Mouse (Mus musculus): Measurements from ENCODE around the gene Ccdc60.
"Not testable (repeated sequence)": the region's sequence is repeated elsewhere in the genome, so short reads cannot be mapped to it uniquely, and the experiment has no call there.

Ccdc60 gene

DNA sequence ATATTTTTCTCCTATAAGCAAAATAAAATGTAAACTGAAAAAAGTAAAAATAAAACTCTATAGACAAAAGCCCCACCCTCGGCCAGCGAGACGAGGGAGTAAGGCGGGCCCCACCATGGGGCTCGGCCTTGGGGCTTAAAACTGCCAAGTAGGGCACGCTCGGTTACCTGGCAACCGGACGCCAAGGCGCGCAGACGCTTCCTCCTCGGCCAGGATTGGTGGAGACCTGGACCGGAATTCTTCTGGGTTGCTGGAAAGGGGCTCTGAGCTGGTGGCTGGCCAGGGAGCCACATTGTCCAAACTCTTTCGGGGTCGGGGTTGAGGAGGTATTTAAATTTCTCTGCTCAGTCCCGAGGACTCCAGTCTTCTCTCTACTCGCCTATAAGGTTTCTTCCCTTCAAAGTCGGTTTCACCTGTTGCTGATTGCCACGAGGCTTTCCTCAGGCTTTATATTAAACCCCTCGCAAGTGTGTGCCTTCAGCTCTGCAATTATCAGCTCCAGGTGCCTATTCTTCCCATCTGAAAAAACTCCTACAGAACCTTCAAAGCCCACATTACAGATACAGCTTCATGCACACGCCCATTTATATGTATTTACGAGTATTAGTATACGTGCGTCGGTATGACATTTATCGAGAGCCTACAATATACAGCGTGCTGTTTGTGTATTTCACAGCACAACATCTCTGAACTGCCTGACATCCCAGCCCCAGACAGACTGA, at the start of gene Ccdc60:
Ccdc60 (minus strand) TSS at position 137 of the 722 bp plus-strand sequence.
- no peak for DNase-seq (ENCODE audit: low read depth, low spot score)

- no peak for DNase-seq (ENCODE audit: low read depth, low spot score)
Observed at GRCm38 (mm10) chr5:116336191-116336590, 47.4 kb upstream of the Ccdc60 start.

DNA sequence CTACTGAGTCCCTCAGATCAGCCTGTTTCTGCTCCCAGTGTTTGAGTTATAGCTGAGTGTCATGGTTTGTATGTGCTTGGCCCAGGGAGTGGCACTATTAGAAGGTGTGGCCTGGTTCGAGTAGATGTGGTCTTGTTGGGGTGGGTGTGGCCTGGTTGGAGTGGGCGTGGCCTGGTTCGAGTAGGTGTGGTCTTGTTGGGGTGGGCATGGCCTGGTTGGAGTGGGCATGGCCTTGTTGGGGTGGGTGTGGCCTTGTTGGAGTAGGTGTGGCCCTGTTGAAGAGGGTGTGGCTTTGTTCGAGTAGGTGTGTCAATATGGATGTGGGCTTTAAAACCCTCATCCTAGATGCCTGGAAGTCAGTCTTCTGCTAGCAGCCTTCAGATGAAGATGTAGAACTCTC, 40.1 kb upstream of the Ccdc60 start:
- no peak for DNase-seq (ENCODE audit: low read depth, low spot score)

- no peak for DNase-seq (ENCODE audit: low read depth, low spot score)
Observed at GRCm38 (mm10) chr5:116323401-116323800, 34.6 kb upstream of the Ccdc60 start.

DNA sequence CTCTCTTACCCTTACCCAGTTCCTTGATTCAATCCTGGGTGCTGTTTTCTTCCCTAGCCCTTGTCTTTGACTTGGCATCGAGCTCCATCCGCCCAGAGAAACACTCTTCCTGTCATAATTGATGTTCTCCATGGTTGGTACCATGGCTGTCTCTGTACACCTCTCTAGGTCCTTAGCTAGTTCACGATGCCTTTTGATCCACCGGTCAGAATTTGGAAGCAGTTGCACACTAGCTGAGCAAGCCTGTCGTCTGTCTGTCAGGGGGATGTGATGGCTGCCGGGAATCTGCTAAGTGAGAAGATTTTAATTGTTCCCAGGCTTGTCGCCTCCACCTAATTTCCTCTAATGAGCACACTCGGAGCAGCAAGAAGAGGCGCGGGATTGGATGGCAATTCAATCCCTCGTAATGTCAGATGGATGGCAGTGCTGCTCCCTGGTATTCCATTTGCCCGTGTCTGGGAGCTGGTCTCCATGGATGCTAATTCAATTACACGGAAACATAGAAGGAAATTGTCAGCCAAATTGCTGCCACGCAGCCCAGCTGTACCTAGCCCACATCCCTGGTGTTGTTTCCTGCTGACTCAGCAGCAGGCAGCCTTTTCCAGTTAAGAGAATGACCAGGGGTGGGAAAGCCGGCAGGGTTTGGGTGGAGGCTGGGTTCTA, 33.7 kb upstream of the Ccdc60 start:
- no peak for DNase-seq (ENCODE audit: low read depth, low spot score)

- DNase-seq (ENCODE audit: low read depth, low spot score), result no peak
Observed at GRCm38 (mm10) chr5:116313711-116314110, 24.9 kb upstream of the Ccdc60 start.

GRCm38 (mm10) chr5:116312111-116312737, 23.4 kb upstream of the Ccdc60 start:
- no peak for DNase-seq (ENCODE audit: low read depth, low spot score)

DNA sequence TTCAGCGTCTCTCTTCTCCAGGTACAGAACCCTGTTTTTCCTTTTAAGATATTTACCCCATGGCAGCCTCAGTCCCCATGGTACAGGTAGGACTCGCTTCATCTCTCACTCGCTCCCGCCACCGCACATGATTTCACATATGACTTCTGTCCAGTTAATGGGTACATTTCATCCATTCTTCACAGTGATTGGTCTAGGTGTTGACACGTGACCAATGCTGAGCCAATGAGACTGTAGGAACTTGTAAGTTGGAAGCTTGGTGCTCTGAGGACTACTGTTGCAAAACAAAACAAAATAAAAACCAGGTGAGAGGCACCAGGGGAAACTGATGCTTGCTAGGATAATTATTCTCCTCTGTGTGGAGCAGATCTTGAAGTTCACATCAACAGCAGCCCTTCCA, 22.9 kb upstream of the Ccdc60 start:
- DNase-seq (ENCODE audit: low read depth, low spot score), result no peak

- no peak for DNase-seq (ENCODE audit: low read depth, low spot score)
Observed at GRCm38 (mm10) chr5:116309383-116309801, 20.6 kb upstream of the Ccdc60 start.

DNA sequence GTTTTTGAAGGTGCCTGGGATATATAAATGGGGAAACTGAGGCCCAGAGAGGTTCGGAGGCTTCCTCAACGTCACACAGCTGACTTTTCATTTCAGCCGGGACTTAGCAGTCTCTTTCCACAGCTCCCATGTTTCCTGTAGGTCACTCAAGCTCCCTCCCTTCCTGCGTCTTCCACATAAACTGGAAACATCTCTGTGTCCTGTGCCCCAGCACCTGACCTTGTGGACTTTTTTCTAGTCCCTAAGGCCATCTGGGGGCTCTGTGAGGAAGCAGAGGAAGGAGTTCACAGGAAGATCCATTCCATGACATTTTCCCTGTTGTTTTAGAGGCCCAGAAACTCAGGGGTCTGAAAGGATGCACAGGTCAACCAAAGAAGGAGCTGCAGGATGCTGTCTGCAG, 16.8 kb upstream of the Ccdc60 start:
- DNase-seq (ENCODE audit: low read depth, low spot score), result no peak

DNA sequence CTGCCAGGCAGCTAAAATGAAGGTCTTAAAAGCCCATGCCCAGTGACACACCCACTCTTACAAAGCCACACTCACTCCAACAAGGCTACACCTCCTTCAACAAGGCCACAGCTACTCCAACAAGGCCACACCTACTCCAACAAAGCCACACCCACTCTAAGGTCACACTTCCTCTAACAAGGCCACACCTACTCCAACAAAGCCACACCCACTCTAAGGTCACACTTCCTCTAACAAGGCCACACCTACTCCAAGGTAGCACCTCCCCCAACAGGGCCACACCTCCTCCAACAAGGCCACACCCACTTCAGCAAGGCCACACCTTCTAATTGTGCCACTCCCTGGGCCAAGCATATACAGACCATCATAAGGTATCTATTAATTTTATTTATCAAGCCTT, 16.4 kb upstream of the Ccdc60 start:
- not testable (repeated sequence) for DNase-seq (ENCODE audit: low read depth, low spot score)

GRCm38 (mm10) chr5:116300984-116301383, 12.2 kb upstream of the Ccdc60 start:
- DNase-seq (ENCODE audit: low read depth, low spot score), result no peak

- no peak for DNase-seq (ENCODE audit: low read depth, low spot score)
Observed at GRCm38 (mm10) chr5:116293501-116293900, 4.7 kb upstream of the Ccdc60 start.

DNA sequence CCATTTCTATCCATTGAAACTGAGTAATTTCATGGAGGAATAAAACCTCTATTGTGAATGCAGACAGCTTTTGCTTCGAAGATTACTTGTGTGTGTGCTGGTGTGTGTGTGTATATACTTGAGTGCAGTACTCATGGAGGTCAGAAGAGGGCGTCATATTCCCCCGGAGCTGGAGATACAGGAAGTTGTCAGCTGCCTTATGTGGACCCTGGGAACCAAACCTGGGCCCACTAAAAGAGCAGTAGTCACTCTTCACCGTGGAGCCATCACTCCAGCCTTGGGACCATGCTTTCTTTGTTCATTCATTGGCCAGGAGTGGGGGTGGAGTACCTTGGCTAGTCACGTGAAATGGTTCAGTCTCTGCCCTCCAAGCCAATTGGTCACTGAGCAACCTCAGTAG, 1.8 kb upstream of the Ccdc60 start:
- no peak for DNase-seq (ENCODE audit: low read depth, low spot score)

DNA sequence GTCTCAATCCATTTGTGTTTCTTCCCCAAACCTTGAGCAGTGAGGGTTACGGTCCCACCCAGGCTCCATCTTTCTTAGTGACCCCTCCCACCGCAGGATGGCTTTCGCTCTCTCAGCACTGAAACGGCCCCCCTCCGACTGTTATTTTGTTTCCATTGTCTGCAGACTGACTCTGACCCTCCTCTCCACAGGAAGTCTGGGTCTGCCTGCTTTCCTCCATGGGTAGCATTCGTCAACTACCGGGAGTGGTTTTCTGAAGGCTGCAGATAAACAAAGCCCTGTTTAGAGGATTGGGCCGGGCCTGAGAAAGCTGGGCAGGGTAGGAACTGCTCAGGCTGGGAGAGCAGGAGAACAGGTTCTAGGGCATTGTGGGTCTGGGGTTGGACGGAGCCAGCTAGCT, 1.1 kb upstream of the Ccdc60 start:
- DNase-seq (ENCODE audit: low read depth, low spot score), result no peak

DNA sequence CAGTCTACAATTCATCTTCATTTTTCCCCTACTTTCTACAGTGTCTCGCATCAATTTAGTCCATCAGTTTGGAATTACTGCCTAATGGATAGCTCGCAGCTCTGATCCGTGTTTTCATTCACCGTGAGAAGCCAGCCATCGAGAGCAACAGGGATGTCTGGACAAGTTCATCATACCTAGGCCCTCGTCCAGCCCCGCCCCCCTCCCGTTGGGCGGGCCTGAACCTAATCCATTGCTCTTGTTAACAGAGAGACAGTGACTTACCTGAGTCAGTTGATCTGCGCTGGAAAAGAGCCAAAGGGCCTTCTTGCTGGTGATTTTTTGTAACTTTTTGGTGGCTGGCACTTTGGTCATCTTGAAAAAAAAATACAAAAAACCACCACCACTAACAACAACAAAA, 602 bp downstream of the Ccdc60 start:
- DNase-seq (ENCODE audit: low read depth, low spot score), result no peak

DNA sequence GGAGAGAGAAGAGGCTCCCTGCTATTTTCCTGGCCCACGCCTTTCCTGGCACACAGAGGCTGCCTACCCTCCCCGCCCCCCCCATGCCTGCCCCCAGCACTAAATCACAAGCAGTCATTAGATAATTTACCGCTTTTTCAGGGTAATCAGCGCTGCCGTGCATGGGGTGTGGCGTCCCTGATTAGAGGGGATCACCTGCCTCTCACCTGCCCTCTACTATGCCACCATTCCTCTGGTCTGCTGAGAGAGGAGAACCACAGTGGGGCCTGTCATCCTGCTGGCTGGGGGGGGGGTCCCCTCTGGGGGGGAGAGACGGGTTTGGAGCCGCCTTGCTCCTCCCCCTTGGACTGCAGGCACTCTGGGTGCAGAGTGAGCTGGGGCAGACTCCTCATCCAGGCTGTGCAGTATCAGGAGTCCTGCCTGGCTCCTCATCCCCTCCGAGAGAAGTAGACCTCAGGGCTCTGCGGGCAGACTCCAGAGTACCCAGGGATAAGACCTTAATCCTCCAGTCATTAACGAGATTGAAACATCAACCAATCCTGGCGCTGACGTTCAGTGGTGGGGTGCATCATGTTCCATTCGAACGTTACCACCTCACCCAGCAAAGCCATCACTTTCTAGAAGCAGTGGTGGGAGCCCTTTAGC, 3.1 kb downstream of the Ccdc60 start:
- no peak for DNase-seq (ENCODE audit: low read depth, low spot score)

DNA sequence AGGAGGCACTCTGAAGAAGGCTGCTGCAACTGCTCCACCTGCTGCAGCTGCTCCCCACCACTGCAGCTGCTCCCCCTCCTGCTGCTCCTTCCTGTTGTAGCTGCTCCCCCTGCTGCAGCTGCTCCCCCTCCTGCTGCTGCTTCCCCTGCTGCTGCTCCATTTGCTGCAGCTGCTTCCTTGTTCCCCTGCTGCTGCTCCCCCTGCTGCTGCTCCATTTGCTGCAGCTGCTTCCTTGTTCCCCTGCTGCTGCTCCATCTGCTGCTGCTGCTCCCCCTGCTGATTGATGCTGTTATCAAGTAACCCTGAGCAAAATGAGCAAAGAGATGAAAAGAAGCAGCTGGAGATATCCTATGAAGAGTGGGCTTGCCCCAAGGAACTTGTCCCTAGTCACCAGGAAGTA, 8.3 kb downstream of the Ccdc60 start:
- DNase-seq (ENCODE audit: low read depth, low spot score), result no peak

DNA sequence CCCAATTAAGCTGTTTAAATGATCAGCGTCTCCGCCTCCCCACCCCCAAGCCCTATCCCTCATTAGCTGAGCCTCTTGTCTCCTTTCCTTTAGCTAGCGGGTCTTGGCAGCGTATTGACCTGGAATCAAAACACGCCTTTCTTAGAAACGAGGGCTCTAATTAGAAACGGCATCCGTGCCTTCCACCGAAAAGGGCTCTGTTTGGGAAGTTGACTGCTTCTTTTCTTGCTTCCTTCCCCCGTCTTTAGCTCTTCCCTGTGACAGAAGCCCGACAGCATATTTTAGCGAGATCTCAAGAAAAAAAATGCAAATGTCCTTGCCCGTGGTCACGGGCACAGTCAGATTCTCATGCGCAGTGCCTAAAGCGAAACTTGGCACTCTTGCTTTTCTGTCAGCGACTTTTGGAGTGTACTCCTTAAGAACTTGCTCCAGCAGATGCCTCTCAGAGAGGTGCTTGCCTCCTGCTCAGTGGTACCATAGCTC, 10.3 kb downstream of the Ccdc60 start:
- DNase-seq (ENCODE audit: low read depth, low spot score), result no peak

- DNase-seq (ENCODE audit: low read depth, low spot score), result no peak
Observed at GRCm38 (mm10) chr5:116277951-116278350, 10.8 kb downstream of the Ccdc60 start.

DNA sequence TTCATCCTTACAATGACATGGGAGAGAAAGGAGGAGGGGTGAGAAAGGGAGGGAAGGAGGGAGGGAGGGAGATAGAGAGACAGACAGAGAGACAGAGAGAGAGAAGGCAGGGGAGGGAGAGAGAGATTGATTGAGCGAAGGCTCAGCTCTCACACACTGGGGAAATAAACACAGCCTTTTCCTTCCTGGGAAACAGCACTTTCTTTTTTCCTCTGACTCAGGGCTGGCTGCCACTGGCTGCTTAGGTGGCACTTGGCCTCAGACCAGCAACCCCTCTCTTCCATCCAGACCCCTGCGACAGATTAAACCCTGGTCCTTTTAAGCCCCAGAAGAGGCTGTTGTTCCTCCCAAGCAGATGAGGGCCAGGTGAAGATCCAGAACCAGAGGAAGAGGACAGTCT, 14.0 kb downstream of the Ccdc60 start:
- DNase-seq (ENCODE audit: low read depth, low spot score), result no peak

DNA sequence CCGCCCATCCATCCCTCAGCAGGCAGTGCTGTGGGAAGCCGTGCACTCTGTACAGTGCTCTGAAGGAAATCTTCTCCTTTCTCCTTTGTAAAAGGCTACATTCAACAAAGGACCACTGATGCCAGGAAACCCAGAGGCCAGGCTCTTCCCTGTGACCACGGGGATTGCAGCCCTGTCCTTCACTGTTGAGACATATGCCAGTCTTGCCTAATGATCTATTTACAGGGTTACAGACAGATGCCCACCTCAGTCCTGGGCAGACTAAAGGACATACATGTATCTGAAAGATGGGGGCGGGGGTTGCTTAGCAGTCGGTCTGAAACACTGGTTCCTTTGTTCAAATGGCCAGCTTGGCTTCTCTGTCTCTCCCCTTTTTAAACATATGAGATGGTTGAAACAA, 14.4 kb downstream of the Ccdc60 start:
- no peak for DNase-seq (ENCODE audit: low read depth, low spot score)
